Mouse (Mus musculus) hindbrain, postnatal 0 days (tissue): ENCODE data around the gene Clk2. TPM values are rescaled to one million over a fixed set of nuclear protein-coding genes. Genes with fewer than 3 reads are reported as not detected.
A peak's percentile ranks its signal among the peaks of the same experiment; 100 is the strongest.

Experiments
- ATAC-seq: fragments of 200-750 bp; cut with Nextera tagmentation; 2 replicates; pipeline ENCODE4 v1.8.0; 2017; ENCODE audit warnings: mild to moderate bottlenecking, moderate TSS enrichment, moderate library complexity
- DNase-seq: peaks from one replicate; pipeline ENCODE4 v3.0.0-alpha.2; 2015; ENCODE audit warnings: low spot score
- H3K27ac ChIP-seq: fragments of 300-500 bp; sonication (generic); 2 replicates; pipeline ENCODE4 v1.5.1; 2014; ENCODE audit warnings: mild to moderate bottlenecking
- H3K27me3 ChIP-seq: fragments of 300-500 bp; sonication (generic); 2 replicates; pipeline ENCODE4 v1.6.1; 2014; ENCODE audit warnings: low read length, mixed read lengths; ENCODE audit not compliant: insufficient read depth
- H3K36me3 ChIP-seq: fragments of 300-500 bp; sonication (generic); 2 replicates; pipeline ENCODE4 v1.6.1; 2014; ENCODE audit warnings: low read length, mixed read lengths; ENCODE audit not compliant: insufficient read depth
- H3K4me1 ChIP-seq: fragments of 300-500 bp; sonication (generic); 2 replicates; pipeline ENCODE4 v1.6.1; 2014; ENCODE audit warnings: antibody characterized with exemption, low read length, mixed read lengths; ENCODE audit not compliant: insufficient read depth
- H3K4me2 ChIP-seq: fragments of 300-500 bp; sonication (generic); 2 replicates; pipeline ENCODE4 v1.6.1; 2014; ENCODE audit warnings: low read depth, mild to moderate bottlenecking, low read length, moderate library complexity, mixed read lengths
- H3K4me3 ChIP-seq: fragments of 300-500 bp; sonication (generic); 2 replicates; pipeline ENCODE4 v1.5.1; 2014; ENCODE audit warnings: low read length
- H3K9ac ChIP-seq: fragments of 300-500 bp; sonication (generic); replicated peaks from 2 replicates; pipeline ENCODE4 v1.6.1; 2014; ENCODE audit warnings: mild to moderate bottlenecking, low read length, moderate library complexity, mixed read lengths
- H3K9me3 ChIP-seq: fragments of 300-500 bp; sonication (generic); 2 replicates; pipeline ENCODE4 v1.6.1; 2016; ENCODE audit warnings: low read length, mixed read lengths
- CTCF ChIP-seq: IDR thresholded peaks from 2 replicates; pipeline ENCODE4 v1.5.1; 2016; ENCODE audit warnings: antibody characterized with exemption, control low read depth, low read depth
- WGBS: fragments of 180-500 bp; shearing (Covaris S2); extraction: QIAGEN DNeasy Blood & Tissue Kit; methylation state at CpG from one replicate; pipeline ENCODE4 v1.1.7; 2014; 5-methylcytosine and 5-hydroxymethylcytosine counted together
- polyA plus RNA-seq: library from polyadenylated mRNA; unstranded; fragments of >200 nt; fragmentation: Nextera tagmentation; extraction: Ambion mirVana; gene quantifications from 2 replicates; pipeline ENCODE4 v1.2.1, GENCODE M21; 2015
- total RNA-seq: library from RNA; depleted of rRNA; stranded (reverse); fragments of >200 nt; gene quantifications from 2 replicates; pipeline ENCODE4 v1.2.3, GENCODE M21; 2014

Gene Clk2
- total and polyA plus RNA-seq, 2 experiments from 2014 or later = 13.3 to 43.1 TPM

GRCm38 (mm10) chr3:89179056-89179455, 14.5 kb downstream of the Clk2 start:
- H3K4me3 ChIP-seq = no peak overlapping the region
- H3K36me3 ChIP-seq = peaks cover 50% of the 10 kb centered on the region
- no peaks in the 10 kb centered on the region for H3K9me3 ChIP-seq
- no peak for DNase-seq
- no peak for ATAC-seq
- peaks cover 14% of the 10 kb centered on the region for H3K4me1 ChIP-seq
- H3K27me3 ChIP-seq = no peaks in the 10 kb centered on the region
- H3K9ac ChIP-seq = no peak overlapping the region
- H3K27ac ChIP-seq = no peak overlapping the region
- 94% methylated on average over 11 of the region's 11 CpGs for WGBS
- no peak overlapping the region for H3K4me2 ChIP-seq
- no peak for TF ChIP-seq CTCF

- WGBS = 90% methylated on average over 27 of the region's 27 CpGs
Measured at GRCm38 (mm10) chr3:89181749-89182500, 17.3 kb downstream of the Clk2 start.

GRCm38 (mm10) chr3:89182531-89183057, 18.0 kb downstream of the Clk2 start:
- peak overlapping the region; percentile 65 for H3K4me3 ChIP-seq
- peak overlapping the region; percentile 99 for H3K4me2 ChIP-seq
- 0 out of 2 replicates have a peak, but pooled peaks have one; percentile 4 for ATAC-seq
- 47% methylated on average over 7 of the region's 7 CpGs for WGBS
- H3K36me3 ChIP-seq = peaks cover 24% of the 10 kb centered on the region; the same call in 1 of the 2 replicates
- no peaks in the 10 kb centered on the region for H3K9me3 ChIP-seq
- peaks cover 15% of the 10 kb centered on the region for H3K4me1 ChIP-seq
- H3K27me3 ChIP-seq = no peaks in the 10 kb centered on the region
- peak overlapping the region; percentile 79; the same call in 1 of the 2 replicates for H3K9ac ChIP-seq
- H3K27ac ChIP-seq = peak overlapping the region; percentile 90
- TF ChIP-seq CTCF = no peak
- no peak for DNase-seq

More at GRCm38 (mm10) chr3:89181749-89182500, 17.3 kb downstream of the Clk2 start:
- Histone ChIP-seq H3K27ac (peak overlapping the region; percentile 90; the same call in 1 of the 2 replicates), H3K36me3 (peaks cover 24% of the 10 kb centered on the region; the same call in 1 of the 2 replicates), H3K4me2 (no peak overlapping the region), H3K9me3 (no peaks in the 10 kb centered on the region), H3K9ac (no peak overlapping the region), H3K4me1 (peaks cover 15% of the 10 kb centered on the region), H3K4me3 (no peak overlapping the region), H3K27me3 (no peaks in the 10 kb centered on the region)
- TF ChIP-seq CTCF = no peak
- DNase-seq (no peak), ATAC-seq (no peak)

GRCm38 (mm10) chr3:89183058-89183958, 18.7 kb downstream of the Clk2 start, which contains the start of gene Fam189b:
Fam189b (plus strand) TSS chr3:89183143.
- Histone ChIP-seq H3K4me3 (peak within 1 kb of the TSS; percentile 65), H3K9me3 (no peaks in the 10 kb centered on the region), H3K27me3 (no peaks in the 10 kb centered on the region), H3K9ac (peak within 1 kb of the TSS; percentile 79), H3K36me3 (peaks cover 24% of the 10 kb centered on the region; the same call in 1 of the 2 replicates), H3K4me1 (peaks cover 11% of the 10 kb centered on the region), H3K4me2 (peak within 1 kb of the TSS; percentile 99), H3K27ac (peak within 1 kb of the TSS; percentile 90)
- 6% methylated on average over 39 of the region's 39 CpGs for WGBS
- peak; percentile 44 for TF ChIP-seq CTCF
- DNase-seq (peak; percentile 92), ATAC-seq (peak; percentile 93)

- TF ChIP-seq CTCF = no peak
- WGBS = 50% methylated on average over 6 of the region's 6 CpGs
- H3K4me1 ChIP-seq = 0 out of 2 replicates have a peak, but pooled peaks cover 6% of the 10 kb centered on the region
- peak overlapping the region; percentile 65 for H3K4me3 ChIP-seq
- H3K4me2 ChIP-seq = peak overlapping the region; percentile 99
- H3K9ac ChIP-seq = peak overlapping the region; percentile 79
- peak overlapping the region; percentile 90 for H3K27ac ChIP-seq
- ATAC-seq = peak; percentile 1; the same call in 1 of the 2 replicates
- peaks cover 24% of the 10 kb centered on the region; the same call in 1 of the 2 replicates for H3K36me3 ChIP-seq
- no peaks in the 10 kb centered on the region for H3K27me3 ChIP-seq
- peak; percentile 38 for DNase-seq
- H3K9me3 ChIP-seq = no peaks in the 10 kb centered on the region
Measured at GRCm38 (mm10) chr3:89183959-89184315, 19.3 kb downstream of the Clk2 start.

- TF ChIP-seq CTCF = no peak
- Histone ChIP-seq H3K4me1 (0 out of 2 replicates have a peak, but pooled peaks cover 6% of the 10 kb centered on the region), H3K27me3 (no peaks in the 10 kb centered on the region), H3K4me2 (no peak overlapping the region), H3K9ac (no peak overlapping the region), H3K4me3 (no peak overlapping the region), H3K9me3 (no peaks in the 10 kb centered on the region), H3K36me3 (peaks cover 4% of the 10 kb centered on the region; the same call in 1 of the 2 replicates), H3K27ac (no peak overlapping the region)
- DNase-seq = no peak
- 35% methylated on average over 23 of the region's 23 CpGs for WGBS
- no peak for ATAC-seq
Measured at GRCm38 (mm10) chr3:89187197-89187596, 22.6 kb downstream of the Clk2 start.
